Mouse (Mus musculus) cerebellum, adult 9-10 months (tissue): ENCODE measurements around the gene Gm867.

Experiments
- DNase-seq: peaks from one replicate; pipeline ENCODE4 v3.0.0; 2022

Gm867 gene

GRCm38 (mm10) chr10:75936909-75937667, 3.4 kb downstream of the Gm867 start:
- DNase-seq = no peak

- peak; percentile 90 for DNase-seq
Measured at GRCm38 (mm10) chr10:75935680-75936541, 4.6 kb downstream of the Gm867 start, which contains the start of gene Mmp11. Gene Mmp11, minus strand, starts transcription at chr10:75936496.

- no peak for DNase-seq
Measured at GRCm38 (mm10) chr10:75934991-75935390, 5.5 kb downstream of the Gm867 start.

GRCm38 (mm10) chr10:75932891-75933290, 7.6 kb downstream of the Gm867 start, which contains the start of gene Chchd10:
Gene Chchd10, plus strand, starts transcription at chr10:75933130.
- no peak for DNase-seq

- DNase-seq = no peak
Measured at GRCm38 (mm10) chr10:75932081-75932678, 8.3 kb downstream of the Gm867 start.

GRCm38 (mm10) chr10:75931311-75931710, 9.2 kb downstream of the Gm867 start:
- no peak for DNase-seq

- no peak for DNase-seq
Measured at GRCm38 (mm10) chr10:75930304-75930703, 10.2 kb downstream of the Gm867 start.

GRCm38 (mm10) chr10:75926396-75926795, 14.1 kb downstream of the Gm867 start:
- DNase-seq = no peak

GRCm38 (mm10) chr10:75924324-75924723, 16.1 kb downstream of the Gm867 start:
- no peak for DNase-seq

GRCm38 (mm10) chr10:75921726-75922560, 18.5 kb downstream of the Gm867 start:
- DNase-seq = peak; percentile 72

GRCm38 (mm10) chr10:75921026-75921725, 19.3 kb downstream of the Gm867 start, which contains the start of gene Smarcb1:
Gene Smarcb1, minus strand, starts transcription at chr10:75921617.
- DNase-seq = peak; percentile 96

- no peak for DNase-seq
Measured at GRCm38 (mm10) chr10:75919026-75919425, 21.4 kb downstream of the Gm867 start.

- no peak for DNase-seq
Measured at GRCm38 (mm10) chr10:75916840-75917239, 23.6 kb downstream of the Gm867 start.

- DNase-seq = no peak
Measured at GRCm38 (mm10) chr10:75915557-75915956, 24.9 kb downstream of the Gm867 start.

GRCm38 (mm10) chr10:75913013-75913589, 27.4 kb downstream of the Gm867 start:
- DNase-seq = no peak

- no peak for DNase-seq
Measured at GRCm38 (mm10) chr10:75910698-75911097, 29.8 kb downstream of the Gm867 start.

GRCm38 (mm10) chr10:75906882-75907281, 33.6 kb downstream of the Gm867 start:
- no peak for DNase-seq

- no peak for DNase-seq
Measured at GRCm38 (mm10) chr10:75904391-75904790, 36.1 kb downstream of the Gm867 start.

- DNase-seq = no peak
Measured at GRCm38 (mm10) chr10:75898846-75899245, 41.6 kb downstream of the Gm867 start.

- no peak for DNase-seq
Measured at GRCm38 (mm10) chr10:75898039-75898564, 42.4 kb downstream of the Gm867 start.

GRCm38 (mm10) chr10:75897373-75897772, 43.1 kb downstream of the Gm867 start:
- peak; percentile 84 for DNase-seq
